Comparison of ENCODE assay signal across 8 mouse cellular contexts in genomic region chr11:60076790-60077189, GRCm38 (mm10). TPM values are rescaled to one million over a fixed set of nuclear protein-coding genes. Genes with fewer than 3 reads are reported as not detected.
DNase-seq lines count a peak whose midpoint lies in the region.

No protein-coding gene starts in this region.

- intact Hi-C loops in left cerebral cortex, postnatal 36 days (cut with DNase I), result loop anchor here (1.0 to 5.0 kb wide), 2 partner anchors 114 to 196 kb away; partner anchors contain the start of gene Rasd1

- DNase-seq in urinary bladder, postnatal 14 days (ENCODE audit: low spot score), result peak; percentile 77
- no peak for DNase-seq in urinary bladder, postnatal 10 days (ENCODE audit: low spot score)
- peak; percentile 55 to 71 for DNase-seq in adrenal gland, adult 18-20 months (ENCODE audit: low spot score in 2 of 2)
- DNase-seq in embryo, embryonic 10.5 days (ENCODE audit: low spot score), result peak; percentile 91
- DNase-seq in hindlimb bud, embryonic 11.5 days (ENCODE audit: extremely low spot score, low read depth, low spot score), result peak; percentile 53
- peak; percentile 53 to 68 for DNase-seq in left cerebral cortex, postnatal 36 days (ENCODE audit: low spot score in 2 of 2)
- DNase-seq in retina, adult 2 months (ENCODE audit: low read depth, low spot score), result peak; percentile 64
- peak; percentile 84 for DNase-seq in thymus, postnatal 4 days

RNA-seq across cellular contexts. Expression of gene Rai1, which starts 28.0 kb away (rescaled TPM):
- 10 to 100 TPM; 35.2 to 42.3 TPM for total RNA-seq in adrenal gland, adult 18-20 months (2021)
- 10 to 100 TPM; 57.3 to 73.4 TPM for total RNA-seq in left cerebral cortex, postnatal 36 days (2021)

RNA-seq across cellular contexts. Expression of gene Pemt, which starts 30.5 kb away (rescaled TPM):
- 10 to 100 TPM in 1 of 2 experiments, 1 to 10 TPM in 1; 5.5 to 11.1 TPM for total RNA-seq in adrenal gland, adult 18-20 months (2021)
- total RNA-seq in left cerebral cortex, postnatal 36 days (2021), result 1 to 10 TPM; 2.9 to 6.3 TPM
